Mouse (Mus musculus) midbrain, postnatal 0 days (tissue): ENCODE measurements around the gene Olfr98. TPM values are rescaled to one million over a fixed set of nuclear protein-coding genes. Genes with fewer than 3 reads are reported as not detected.

Experiments used
- ATAC-seq: fragments of 200-750 bp; cut with Nextera tagmentation; 2 replicates; pipeline ENCODE4 v1.8.0; 2017; ENCODE audit warnings: moderate number of reproducible peaks, mild to moderate bottlenecking, moderate TSS enrichment, moderate library complexity; ENCODE audit not compliant: low FRiP score
- DNase-seq: peaks from one replicate; pipeline ENCODE4 v3.0.0-alpha.2; 2015; ENCODE audit warnings: low spot score
- H3K27ac ChIP-seq: fragments of 300-500 bp; sonication (generic); 2 replicates; pipeline ENCODE4 v1.5.1; 2014; ENCODE audit warnings: low read depth, mild to moderate bottlenecking, low read length, mixed read lengths
- H3K27me3 ChIP-seq: fragments of 300-500 bp; sonication (generic); 2 replicates; pipeline ENCODE4 v1.6.1; 2014; ENCODE audit warnings: low read length, control low read depth, mixed read lengths; ENCODE audit not compliant: insufficient read depth
- H3K36me3 ChIP-seq: fragments of 300-500 bp; sonication (generic); 2 replicates; pipeline ENCODE4 v1.6.1; 2014; ENCODE audit warnings: low read length, control low read depth, mixed read lengths; ENCODE audit not compliant: insufficient read depth
- H3K4me1 ChIP-seq: fragments of 300-500 bp; sonication (generic); 2 replicates; pipeline ENCODE4 v1.6.1; 2014; ENCODE audit warnings: mild to moderate bottlenecking, control low read depth, antibody characterized with exemption, low read length, mixed read lengths; ENCODE audit not compliant: insufficient read depth
- H3K4me2 ChIP-seq: fragments of 300-500 bp; sonication (generic); 2 replicates; pipeline ENCODE4 v1.6.1; 2014; ENCODE audit warnings: low read depth, mild to moderate bottlenecking, low read length, mixed read lengths; ENCODE audit not compliant: poor library complexity, severe bottlenecking
- H3K4me3 ChIP-seq: fragments of 300-500 bp; sonication (generic); 2 replicates; pipeline ENCODE4 v1.5.1; 2014; ENCODE audit warnings: low read depth, mild to moderate bottlenecking, low read length, moderate library complexity
- H3K9ac ChIP-seq: fragments of 300-500 bp; sonication (generic); replicated peaks from 2 replicates; pipeline ENCODE4 v1.6.1; 2014; ENCODE audit warnings: mild to moderate bottlenecking, low read length, moderate library complexity, mixed read lengths; ENCODE audit not compliant: poor library complexity, severe bottlenecking
- H3K9me3 ChIP-seq: fragments of 300-500 bp; sonication (generic); 2 replicates; pipeline ENCODE4 v1.6.1; 2016; ENCODE audit warnings: low read length, control low read depth
- CTCF ChIP-seq: IDR thresholded peaks from 2 replicates; pipeline ENCODE4 v1.5.1; 2016; ENCODE audit warnings: antibody characterized with exemption, mild to moderate bottlenecking
- WGBS: fragments of 180-500 bp; shearing (Covaris S2); extraction: QIAGEN DNeasy Blood & Tissue Kit; methylation state at CpG from one replicate; pipeline ENCODE4 v1.1.7; 2014; 5-methylcytosine and 5-hydroxymethylcytosine counted together
- polyA plus RNA-seq: library from polyadenylated mRNA; unstranded; fragments of >200 nt; fragmentation: Nextera tagmentation; extraction: Ambion mirVana; gene quantifications from 2 replicates; pipeline ENCODE4 v1.2.1, GENCODE M21; 2015
- total RNA-seq: library from RNA; depleted of rRNA; stranded (reverse); fragments of >200 nt; gene quantifications from 2 replicates; pipeline ENCODE4 v1.2.3, GENCODE M21; 2014; rRNA removed

Gene Olfr98
- total and polyA plus RNA-seq, 2 experiments from 2014 or later, result not detected

- no peak for TF ChIP-seq CTCF
- Histone ChIP-seq H3K9me3 (no peaks in the 10 kb centered on the region), H3K9ac (no peak within 1 kb of the TSS), H3K36me3 (no peaks in the 10 kb centered on the region), H3K4me2 (no peak within 1 kb of the TSS), H3K27me3 (no peaks in the 10 kb centered on the region), H3K27ac (no peak within 1 kb of the TSS), H3K4me1 (no peaks in the 10 kb centered on the region), H3K4me3 (no peak within 1 kb of the TSS)
- WGBS, result 75% methylated on average over 3 of the region's 3 CpGs
- DNase-seq (no peak), ATAC-seq (no peak)
These were observed 50.5 kb downstream of the Olfr98 start, which contains the start of gene Olfr95 for GRCm38 (mm10) chr17:37213018-37213417. TSS of gene Olfr95 (minus strand) at chr17:37213118.

Other genes with a start within 250 kb of the Olfr98 start
- gene Mog, start 240.4 kb downstream of the Olfr98 start, total RNA-seq, result not detected in 2 replicates
- gene Mog, start 240.4 kb downstream of the Olfr98 start, polyA plus RNA-seq, result 0.95 and 1.1 TPM in 2 replicates
- gene Gabbr1, start 217.8 kb downstream of the Olfr98 start, total RNA-seq, result 633 and 639 TPM in 2 replicates
- gene Gabbr1, start 217.8 kb downstream of the Olfr98 start, polyA plus RNA-seq, result 111 and 116 TPM in 2 replicates
- not detected in 2 replicates for gene Olfr90, start 175.2 kb downstream of the Olfr98 start, total RNA-seq
- gene Olfr90, start 175.2 kb downstream of the Olfr98 start, polyA plus RNA-seq, result not detected in 2 replicates
- not detected in 2 replicates for gene Olfr91, start 165.5 kb downstream of the Olfr98 start, total RNA-seq
- gene Olfr91, start 165.5 kb downstream of the Olfr98 start, polyA plus RNA-seq, result not detected in 2 replicates
- not detected in 2 replicates for gene Olfr92, start 143.7 kb downstream of the Olfr98 start, total RNA-seq
- gene Olfr92, start 143.7 kb downstream of the Olfr98 start, polyA plus RNA-seq, result not detected in 2 replicates
- not detected in 2 replicates for gene Olfr93, start 102.3 kb downstream of the Olfr98 start, total RNA-seq
- gene Olfr93, start 102.3 kb downstream of the Olfr98 start, polyA plus RNA-seq, result not detected in 2 replicates
- not detected in 2 replicates for gene Ubd, start 69.9 kb downstream of the Olfr98 start, total RNA-seq
- not detected in 2 replicates for gene Ubd, start 69.9 kb downstream of the Olfr98 start, polyA plus RNA-seq
- not detected in 2 replicates for gene Olfr94, start 62.8 kb downstream of the Olfr98 start, total RNA-seq
- gene Olfr94, start 62.8 kb downstream of the Olfr98 start, polyA plus RNA-seq, result not detected in 2 replicates
- not detected in 2 replicates for gene Olfr95, start 50.6 kb downstream of the Olfr98 start, total RNA-seq
- 0.02 TPM in 1 of 2 replicates, not detected in the other for gene Olfr95, start 50.6 kb downstream of the Olfr98 start, polyA plus RNA-seq
- not detected in 2 replicates for gene Olfr96, start 43.6 kb downstream of the Olfr98 start, total RNA-seq
- not detected in 2 replicates for gene Olfr96, start 43.6 kb downstream of the Olfr98 start, polyA plus RNA-seq
- not detected in 2 replicates for gene Olfr97, start 26.4 kb downstream of the Olfr98 start, total RNA-seq
- gene Olfr97, start 26.4 kb downstream of the Olfr98 start, polyA plus RNA-seq, result not detected in 2 replicates
- 1.6 TPM in 2 replicates for gene H2-M3, start 6.5 kb upstream of the Olfr98 start, total RNA-seq
- gene H2-M3, start 6.5 kb upstream of the Olfr98 start, polyA plus RNA-seq, result 2.5 and 2.6 TPM in 2 replicates
- gene Olfr99, start 19.7 kb upstream of the Olfr98 start, total RNA-seq, result not detected in 2 replicates
- not detected in 2 replicates for gene Olfr99, start 19.7 kb upstream of the Olfr98 start, polyA plus RNA-seq
- gene Olfr101, start 40.6 kb upstream of the Olfr98 start, total RNA-seq, result not detected in 2 replicates
- gene Olfr101, start 40.6 kb upstream of the Olfr98 start, polyA plus RNA-seq, result not detected in 2 replicates
- gene Olfr102, start 53.3 kb upstream of the Olfr98 start, total RNA-seq, result not detected in 2 replicates
- not detected in 2 replicates for gene Olfr102, start 53.3 kb upstream of the Olfr98 start, polyA plus RNA-seq
- gene Olfr103, start 75.9 kb upstream of the Olfr98 start, total RNA-seq, result not detected in 2 replicates
- gene Olfr103, start 75.9 kb upstream of the Olfr98 start, polyA plus RNA-seq, result not detected in 2 replicates
- gene Olfr104-ps, start 95.8 kb upstream of the Olfr98 start, total RNA-seq, result 0.33 TPM in 1 of 2 replicates, not detected in the other
- not detected in 2 replicates for gene Olfr104-ps, start 95.8 kb upstream of the Olfr98 start, polyA plus RNA-seq
- gene Olfr105-ps, start 115.3 kb upstream of the Olfr98 start, total RNA-seq, result not detected in 2 replicates
- gene Olfr105-ps, start 115.3 kb upstream of the Olfr98 start, polyA plus RNA-seq, result not detected in 2 replicates
- gene Olfr106-ps, start 126.6 kb upstream of the Olfr98 start, total RNA-seq, result not detected in 2 replicates
- gene Olfr106-ps, start 126.6 kb upstream of the Olfr98 start, polyA plus RNA-seq, result not detected in 2 replicates
- gene Olfr107, start 135.5 kb upstream of the Olfr98 start, total RNA-seq, result not detected in 2 replicates
- gene Olfr107, start 135.5 kb upstream of the Olfr98 start, polyA plus RNA-seq, result not detected in 2 replicates
- gene Olfr108, start 181.7 kb upstream of the Olfr98 start, total RNA-seq, result not detected in 2 replicates
- gene Olfr108, start 181.7 kb upstream of the Olfr98 start, polyA plus RNA-seq, result not detected in 2 replicates
- not detected in 2 replicates for gene Olfr109, start 195.2 kb upstream of the Olfr98 start, total RNA-seq
- gene Olfr109, start 195.2 kb upstream of the Olfr98 start, polyA plus RNA-seq, result not detected in 2 replicates
- gene H2-M2, start 219.8 kb upstream of the Olfr98 start, total RNA-seq, result not detected in 2 replicates
- not detected in 2 replicates for gene H2-M2, start 219.8 kb upstream of the Olfr98 start, polyA plus RNA-seq
- gene Olfr110, start 228.7 kb upstream of the Olfr98 start, total RNA-seq, result not detected in 2 replicates
- gene Olfr110, start 228.7 kb upstream of the Olfr98 start, polyA plus RNA-seq, result not detected in 2 replicates
- 0.14 TPM in 1 of 2 replicates, not detected in the other for gene Olfr111, start 244.3 kb upstream of the Olfr98 start, total RNA-seq
- gene Olfr111, start 244.3 kb upstream of the Olfr98 start, polyA plus RNA-seq, result not detected in 2 replicates